Mouse (Mus musculus) forebrain, embryonic 12.5 days (tissue): ENCODE results near the gene Rev1. TPM values are rescaled to one million over a fixed set of nuclear protein-coding genes. Genes with fewer than 3 reads are reported as not detected.

Experiments used
- ATAC-seq: fragments of 200-750 bp; cut with Nextera tagmentation; 2 replicates; pipeline ENCODE4 v1.8.0; 2017; ENCODE audit warnings: moderate TSS enrichment; ENCODE audit not compliant: low FRiP score
- H3K27ac ChIP-seq: fragments of 300-500 bp; sonication (generic); 2 replicates; pipeline ENCODE4 v1.5.1; 2016; ENCODE audit warnings: mild to moderate bottlenecking
- H3K27me3 ChIP-seq: fragments of 300-500 bp; sonication (generic); 2 replicates; pipeline ENCODE4 v1.6.1; 2016; ENCODE audit warnings: mild to moderate bottlenecking
- H3K36me3 ChIP-seq: fragments of 300-500 bp; sonication (generic); replicated peaks from 2 replicates; pipeline ENCODE4 v1.6.1; 2016; ENCODE audit warnings: mild to moderate bottlenecking
- H3K4me1 ChIP-seq: fragments of 300-500 bp; sonication (generic); 2 replicates; pipeline ENCODE4 v1.6.1; 2016
- H3K4me2 ChIP-seq: fragments of 300-500 bp; sonication (generic); 2 replicates; pipeline ENCODE4 v1.6.1; 2016; ENCODE audit warnings: mild to moderate bottlenecking, moderate library complexity
- H3K4me3 ChIP-seq: fragments of 300-500 bp; sonication (generic); replicated peaks from 2 replicates; pipeline ENCODE4 v1.5.1; 2016; ENCODE audit warnings: mild to moderate bottlenecking
- H3K9ac ChIP-seq: fragments of 300-500 bp; sonication (generic); 2 replicates; pipeline ENCODE4 v1.6.1; 2016; ENCODE audit warnings: mild to moderate bottlenecking
- H3K9me3 ChIP-seq: fragments of 300-500 bp; sonication (generic); 2 replicates; pipeline ENCODE4 v1.6.1; 2016
- WGBS: fragments of 180-500 bp; shearing (Covaris S2); methylation state at CpG from one replicate; pipeline ENCODE4 v1.1.7; 2016; 5-methylcytosine and 5-hydroxymethylcytosine counted together
- polyA plus RNA-seq: library from polyadenylated mRNA; unstranded; fragments of >200 nt; fragmentation: Nextera tagmentation; extraction: Ambion mirVana; gene quantifications from 2 replicates; pipeline ENCODE4 v1.2.1, GENCODE M21; 2016

Gene Rev1
- polyA plus RNA-seq, result 47.9 and 48.6 TPM in 2 replicates

GRCm38 (mm10) chr1:38129501-38130267 is at the start of gene Rev1:
Gene Rev1, minus strand, starts transcription at chr1:38129801.
- Histone ChIP-seq H3K4me1 (peaks cover 25% of the 10 kb centered on the region), H3K36me3 (no peaks in the 10 kb centered on the region; the same call in 1 of the 2 replicates), H3K4me3 (peak within 1 kb of the TSS; percentile 88), H3K4me2 (peak within 1 kb of the TSS; percentile 86), H3K27ac (peak within 1 kb of the TSS; percentile 97), H3K27me3 (no peaks in the 10 kb centered on the region), H3K9me3 (no peaks in the 10 kb centered on the region), H3K9ac (peak within 1 kb of the TSS; percentile 94)
- peak; percentile 96 for ATAC-seq
- WGBS, result under 1% methylated on average over 81 of the region's 122 CpGs

GRCm38 (mm10) chr1:38178929-38179328 is 49.3 kb upstream of the Rev1 start:
- Histone ChIP-seq H3K36me3 (peaks cover 27% of the 10 kb centered on the region), H3K4me3 (no peak overlapping the region), H3K27ac (no peak overlapping the region), H3K4me1 (no peaks in the 10 kb centered on the region), H3K27me3 (no peaks in the 10 kb centered on the region), H3K4me2 (no peak overlapping the region), H3K9ac (no peak overlapping the region), H3K9me3 (no peaks in the 10 kb centered on the region)
- 92% methylated on average over 8 of the region's 8 CpGs for WGBS
- no peak for ATAC-seq

- WGBS, result 94% methylated on average over 7 of the region's 7 CpGs
- ATAC-seq, result no peak
- Histone ChIP-seq H3K9me3 (no peaks in the 10 kb centered on the region), H3K27ac (no peak overlapping the region), H3K4me3 (no peak overlapping the region), H3K27me3 (no peaks in the 10 kb centered on the region), H3K9ac (no peak overlapping the region), H3K4me2 (no peak overlapping the region), H3K4me1 (no peaks in the 10 kb centered on the region), H3K36me3 (peaks cover 18% of the 10 kb centered on the region)
Measured at GRCm38 (mm10) chr1:38176077-38176476, 46.5 kb upstream of the Rev1 start.

- WGBS, result 88% methylated on average over 4 of the region's 4 CpGs
- Histone ChIP-seq H3K4me1 (no peaks in the 10 kb centered on the region), H3K27me3 (no peaks in the 10 kb centered on the region), H3K9me3 (no peaks in the 10 kb centered on the region), H3K27ac (no peak overlapping the region), H3K36me3 (no peaks in the 10 kb centered on the region), H3K4me3 (no peak overlapping the region), H3K4me2 (no peak overlapping the region), H3K9ac (no peak overlapping the region)
- ATAC-seq, result no peak
Measured at GRCm38 (mm10) chr1:38171874-38172273, 42.3 kb upstream of the Rev1 start.

- H3K27ac ChIP-seq, result no peak overlapping the region
- ATAC-seq, result no peak
- no peaks in the 10 kb centered on the region for H3K36me3 ChIP-seq
- WGBS, result 74% methylated on average over 2 of the region's 2 CpGs
- H3K27me3 ChIP-seq, result no peaks in the 10 kb centered on the region
- H3K9ac ChIP-seq, result no peak overlapping the region
- H3K4me3 ChIP-seq, result no peak overlapping the region
- H3K4me1 ChIP-seq, result no peaks in the 10 kb centered on the region
- H3K9me3 ChIP-seq, result no peaks in the 10 kb centered on the region
- H3K4me2 ChIP-seq, result no peak overlapping the region
Measured at GRCm38 (mm10) chr1:38165696-38166095, 36.1 kb upstream of the Rev1 start.

- no peaks in the 10 kb centered on the region for H3K4me1 ChIP-seq
- no peaks in the 10 kb centered on the region for H3K27me3 ChIP-seq
- H3K9me3 ChIP-seq, result no peaks in the 10 kb centered on the region
- no peak overlapping the region for H3K4me2 ChIP-seq
- WGBS, result 91% methylated on average over 5 of the region's 5 CpGs
- no peak overlapping the region for H3K27ac ChIP-seq
- ATAC-seq, result no peak
- H3K9ac ChIP-seq, result no peak overlapping the region
- H3K36me3 ChIP-seq, result no peaks in the 10 kb centered on the region
- H3K4me3 ChIP-seq, result no peak overlapping the region
Measured at GRCm38 (mm10) chr1:38150086-38150485, 20.5 kb upstream of the Rev1 start.

- Histone ChIP-seq H3K36me3 (no peaks in the 10 kb centered on the region), H3K4me3 (no peak overlapping the region), H3K4me1 (no peaks in the 10 kb centered on the region), H3K9ac (no peak overlapping the region), H3K27ac (no peak overlapping the region), H3K9me3 (no peaks in the 10 kb centered on the region), H3K27me3 (no peaks in the 10 kb centered on the region), H3K4me2 (no peak overlapping the region)
- no peak for ATAC-seq
- 89% methylated on average over 4 of the region's 4 CpGs for whole genome bisulfite sequencing
Measured at GRCm38 (mm10) chr1:38146008-38146407, 16.4 kb upstream of the Rev1 start.

- H3K27ac ChIP-seq, result no peak overlapping the region
- WGBS, result 86% methylated on average over 1 of the region's 1 CpGs
- ATAC-seq, result no peak
- no peaks in the 10 kb centered on the region for H3K4me1 ChIP-seq
- no peaks in the 10 kb centered on the region for H3K36me3 ChIP-seq
- H3K9me3 ChIP-seq, result no peaks in the 10 kb centered on the region
- H3K4me3 ChIP-seq, result no peak overlapping the region
- no peaks in the 10 kb centered on the region for H3K27me3 ChIP-seq
- H3K4me2 ChIP-seq, result no peak overlapping the region
- no peak overlapping the region for H3K9ac ChIP-seq
Measured at GRCm38 (mm10) chr1:38141371-38141770, 11.8 kb upstream of the Rev1 start.

- H3K4me2 ChIP-seq, result no peak overlapping the region
- WGBS, result 90% methylated on average over 2 of the region's 2 CpGs
- no peak overlapping the region for H3K27ac ChIP-seq
- no peak for ATAC-seq
- H3K4me3 ChIP-seq, result no peak overlapping the region
- no peak overlapping the region for H3K9ac ChIP-seq
- no peaks in the 10 kb centered on the region for H3K9me3 ChIP-seq
- H3K27me3 ChIP-seq, result no peaks in the 10 kb centered on the region
- H3K4me1 ChIP-seq, result no peaks in the 10 kb centered on the region
- no peaks in the 10 kb centered on the region for H3K36me3 ChIP-seq
Measured at GRCm38 (mm10) chr1:38140911-38141310, 11.3 kb upstream of the Rev1 start.

GRCm38 (mm10) chr1:38139396-38139795 is 9.8 kb upstream of the Rev1 start:
- WGBS, result 80% methylated on average over 2 of the region's 2 CpGs
- no peak for ATAC-seq
- no peak overlapping the region for H3K4me2 ChIP-seq
- H3K9me3 ChIP-seq, result no peaks in the 10 kb centered on the region
- H3K36me3 ChIP-seq, result no peaks in the 10 kb centered on the region
- H3K9ac ChIP-seq, result no peak overlapping the region
- no peaks in the 10 kb centered on the region for H3K4me1 ChIP-seq
- H3K27ac ChIP-seq, result no peak overlapping the region
- H3K4me3 ChIP-seq, result no peak overlapping the region
- no peaks in the 10 kb centered on the region for H3K27me3 ChIP-seq

GRCm38 (mm10) chr1:38132942-38133341 is 3.3 kb upstream of the Rev1 start:
- 72% methylated on average over 6 of the region's 6 CpGs for WGBS
- no peak for ATAC-seq
- H3K4me1 ChIP-seq, result peaks cover 15% of the 10 kb centered on the region
- H3K9me3 ChIP-seq, result no peaks in the 10 kb centered on the region
- H3K4me3 ChIP-seq, result no peak overlapping the region
- H3K9ac ChIP-seq, result no peak overlapping the region
- no peak overlapping the region for H3K4me2 ChIP-seq
- H3K27me3 ChIP-seq, result no peaks in the 10 kb centered on the region
- H3K27ac ChIP-seq, result no peak overlapping the region
- H3K36me3 ChIP-seq, result no peaks in the 10 kb centered on the region

GRCm38 (mm10) chr1:38130715-38131483 is 1.3 kb upstream of the Rev1 start:
- no peak for ATAC-seq
- H3K4me2 ChIP-seq, result no peak overlapping the region
- H3K9ac ChIP-seq, result peak overlapping the region; percentile 94; the same call in 1 of the 2 replicates
- H3K9me3 ChIP-seq, result no peaks in the 10 kb centered on the region
- H3K36me3 ChIP-seq, result no peaks in the 10 kb centered on the region; the same call in 1 of the 2 replicates
- no peaks in the 10 kb centered on the region for H3K27me3 ChIP-seq
- H3K27ac ChIP-seq, result no peak overlapping the region
- WGBS, result 57% methylated on average over 10 of the region's 10 CpGs
- no peak overlapping the region for H3K4me3 ChIP-seq
- H3K4me1 ChIP-seq, result peaks cover 25% of the 10 kb centered on the region
